16 mouse cellular contexts compared by ENCODE assay signal in the genomic region with DNA sequence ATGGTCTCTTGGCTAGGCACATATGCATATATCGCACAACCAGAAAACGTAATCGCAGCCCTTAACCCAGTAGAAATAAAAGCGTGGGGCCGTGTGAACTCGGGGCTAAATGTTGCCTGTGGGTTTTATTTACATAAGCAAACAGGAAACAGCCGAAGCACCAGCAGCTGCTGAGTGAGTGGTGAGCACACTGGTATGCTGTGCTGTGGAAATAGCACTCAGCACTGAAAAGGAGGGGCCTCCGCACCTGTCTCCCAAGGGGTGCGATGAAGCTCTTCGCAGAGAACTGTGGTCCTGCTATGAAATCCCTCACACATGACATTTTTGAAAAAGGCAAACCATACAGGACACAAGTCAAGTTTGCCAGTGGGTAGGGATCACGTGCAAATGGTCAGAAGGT. TPM values are rescaled to one million over a fixed set of nuclear protein-coding genes. Genes with fewer than 3 reads are reported as not detected.
"Had no signal": no experiment of that assay in that cellular context is flagged by ENCODE, and none has a peak within 500 bp of the region (broad histone marks: within the 10 kb centered on the region; RNA-seq: fewer than 3 reads in every experiment).

No protein-coding gene starts in this region.

- H3K27me3 ChIP-seq: intestine, embryonic 15.5 days; midbrain, embryonic 15.5 days; neural tube, embryonic 13.5 days; stomach, embryonic 15.5 days had no signal

- H3K27ac ChIP-seq: intestine, embryonic 15.5 days; left cerebral cortex, adult 2 months; limb, embryonic 10.5 days; liver, embryonic 15.5 days; macrophage; midbrain, embryonic 15.5 days; neural tube, embryonic 13.5 days; stomach, embryonic 15.5 days had no signal

- ATAC-seq: intestine, embryonic 15.5 days; midbrain, embryonic 15.5 days had no signal

- H3K9ac ChIP-seq: intestine, embryonic 15.5 days; liver, embryonic 15.5 days; midbrain, embryonic 15.5 days; neural tube, embryonic 13.5 days; stomach, embryonic 15.5 days had no signal

- H3K4me3 ChIP-seq: intestine, embryonic 15.5 days; left cerebral cortex, adult 2 months; limb, embryonic 10.5 days; liver, embryonic 15.5 days; megakaryocyte, embryonic 14.5 days; midbrain, embryonic 15.5 days; neural tube, embryonic 13.5 days; stomach, embryonic 15.5 days had no signal

- H3K9me3 ChIP-seq: intestine, embryonic 15.5 days; limb, embryonic 10.5 days; liver, embryonic 15.5 days; megakaryocyte, embryonic 14.5 days; midbrain, embryonic 15.5 days; neural tube, embryonic 13.5 days; stomach, embryonic 15.5 days had no signal

- H3K36me3 ChIP-seq: intestine, embryonic 15.5 days; limb, embryonic 10.5 days; liver, embryonic 15.5 days; midbrain, embryonic 15.5 days; neural tube, embryonic 13.5 days; stomach, embryonic 15.5 days had no signal

- DNase-seq: kidney, adult 18-20 months; kidney, postnatal 10 days; retina, postnatal 1 day; right cerebral cortex, postnatal 14 days had no signal

- H3K4me1 ChIP-seq: intestine, embryonic 15.5 days; midbrain, embryonic 15.5 days; neural tube, embryonic 13.5 days had no signal

- H3K4me2 ChIP-seq: intestine, embryonic 15.5 days; liver, embryonic 11.5 days; liver, embryonic 15.5 days; midbrain, embryonic 11.5 days; midbrain, embryonic 15.5 days; neural tube, embryonic 13.5 days; stomach, embryonic 15.5 days had no signal

RNA-seq across cellular contexts. Expression of a gene that starts 47.3 kb away (rescaled TPM):
- total RNA-seq: monocyte, adult 5-6 weeks had no signal
- polyA plus RNA-seq: liver, embryonic 11.5 days; liver, embryonic 15.5 days; macrophage had no signal
